Mouse (Mus musculus) limb, embryonic 14.5 days (tissue): ENCODE measurements at regions not wholly inside any gene's neighbourhood (a gene's known extent, or its start where the extent isn't known, plus 50 kb on each side); places are given as distances from the start of the nearest gene placed in this dataset.

ENCODE experiments used
- ATAC-seq: fragments of 200-750 bp; cut with Nextera tagmentation; 2 replicates; pipeline ENCODE4 v1.8.0; 2017; ENCODE audit warnings: low read depth, moderate number of reproducible peaks, moderate TSS enrichment; ENCODE audit not compliant: low FRiP score
- DNase-seq: peaks from one replicate; pipeline ENCODE4 v3.0.0-alpha.2; 2015; ENCODE audit warnings: low spot score
- H3K27ac ChIP-seq: fragments of 300-500 bp; sonication (generic); replicated peaks from 2 replicates; pipeline ENCODE4 v1.5.1; 2014; ENCODE audit warnings: low read depth, mild to moderate bottlenecking, low read length, moderate library complexity, mixed read lengths
- H3K27me3 ChIP-seq: fragments of 300-500 bp; sonication (generic); 2 replicates; pipeline ENCODE4 v1.6.1; 2014; ENCODE audit warnings: low read length, mixed read lengths; ENCODE audit not compliant: control insufficient read depth, insufficient read depth
- H3K36me3 ChIP-seq: fragments of 300-500 bp; sonication (generic); 2 replicates; pipeline ENCODE4 v1.6.1; 2014; ENCODE audit warnings: mild to moderate bottlenecking, low read length, moderate library complexity, mixed read lengths; ENCODE audit not compliant: control insufficient read depth, insufficient read depth
- H3K4me1 ChIP-seq: fragments of 300-500 bp; sonication (generic); 2 replicates; pipeline ENCODE4 v1.6.1; 2014; ENCODE audit warnings: antibody characterized with exemption, low read length, mixed read lengths; ENCODE audit not compliant: control insufficient read depth, insufficient read depth
- H3K4me2 ChIP-seq: fragments of 300-500 bp; sonication (generic); replicated peaks from 2 replicates; pipeline ENCODE4 v1.6.1; 2014; ENCODE audit warnings: low read depth, mild to moderate bottlenecking, low read length, moderate library complexity; ENCODE audit not compliant: severe bottlenecking
- H3K4me3 ChIP-seq: fragments of 300-500 bp; sonication (generic); replicated peaks from 2 replicates; pipeline ENCODE4 v1.5.1; 2014; ENCODE audit warnings: low read length
- H3K9ac ChIP-seq: fragments of 300-500 bp; sonication (generic); 2 replicates; pipeline ENCODE4 v1.6.1; 2014; ENCODE audit warnings: mild to moderate bottlenecking, low read depth, low read length, moderate library complexity; ENCODE audit not compliant: severe bottlenecking
- H3K9me3 ChIP-seq: fragments of 300-500 bp; sonication (generic); 2 replicates; pipeline ENCODE4 v1.6.1; 2016; ENCODE audit warnings: low read length; ENCODE audit not compliant: control insufficient read depth
- POLR2A ChIP-seq: fragments of 200-500 bp; IDR thresholded peaks from 2 replicates; pipeline ENCODE4 v1.8.0; 2012; ENCODE audit warnings: inconsistent platforms, mild to moderate bottlenecking, moderate library complexity, borderline replicate concordance; ENCODE audit not compliant: insufficient read depth, insufficient read length; ENCODE audit errors: extremely low read depth
- WGBS: fragments of 180-500 bp; shearing (Covaris S2); extraction: QIAGEN DNeasy Blood & Tissue Kit; methylation state at CpG from one replicate; pipeline ENCODE4 v1.1.7; 2014; 5-methylcytosine and 5-hydroxymethylcytosine counted together

- no peak overlapping the region for H3K4me3 ChIP-seq
- no peak overlapping the region for H3K27ac ChIP-seq
- 27% methylated on average over 5 of the region's 5 CpGs for WGBS
Measured at GRCm38 (mm10) chr3:53969000-53969641, 105.5 kb upstream of the Ufm1 start.

GRCm38 (mm10) chr3:53965142-53965541 is 101.5 kb upstream of the Ufm1 start:
- peak; percentile 5 for DNase-seq
- no peak overlapping the region for H3K9ac ChIP-seq
- no peak overlapping the region for H3K4me2 ChIP-seq
- no peak for TF ChIP-seq POLR2A
- H3K4me1 ChIP-seq = no peaks in the 10 kb centered on the region
- H3K4me3 ChIP-seq = no peak overlapping the region
- ATAC-seq = no peak
- H3K27me3 ChIP-seq = no peaks in the 10 kb centered on the region
- no peaks in the 10 kb centered on the region for H3K36me3 ChIP-seq
- H3K27ac ChIP-seq = no peak overlapping the region
- 59% methylated on average over 5 of the region's 5 CpGs for WGBS
- no peaks in the 10 kb centered on the region for H3K9me3 ChIP-seq

More at GRCm38 (mm10) chr3:53969000-53969641, 105.5 kb upstream of the Ufm1 start:
- no peak for TF ChIP-seq POLR2A
- Histone ChIP-seq H3K4me1 (no peaks in the 10 kb centered on the region), H3K36me3 (no peaks in the 10 kb centered on the region), H3K9me3 (no peaks in the 10 kb centered on the region), H3K9ac (no peak overlapping the region), H3K4me2 (no peak overlapping the region), H3K27me3 (no peaks in the 10 kb centered on the region)
- ATAC-seq = no peak
- no peak for DNase-seq

GRCm38 (mm10) chr3:53953801-53954200 is 90.2 kb upstream of the Ufm1 start:
- H3K9me3 ChIP-seq = no peaks in the 10 kb centered on the region
- H3K4me1 ChIP-seq = no peaks in the 10 kb centered on the region
- DNase-seq = no peak
- no peak overlapping the region for H3K27ac ChIP-seq
- WGBS = 84% methylated on average over 2 of the region's 2 CpGs
- H3K4me3 ChIP-seq = no peak overlapping the region
- H3K9ac ChIP-seq = no peak overlapping the region
- H3K4me2 ChIP-seq = no peak overlapping the region
- no peak for TF ChIP-seq POLR2A
- ATAC-seq = no peak
- no peaks in the 10 kb centered on the region for H3K36me3 ChIP-seq
- H3K27me3 ChIP-seq = no peaks in the 10 kb centered on the region

- no peaks in the 10 kb centered on the region for H3K36me3 ChIP-seq
- H3K27ac ChIP-seq = no peak overlapping the region
- WGBS = 76% methylated on average over 3 of the region's 3 CpGs
- no peak for TF ChIP-seq POLR2A
- no peaks in the 10 kb centered on the region for H3K4me1 ChIP-seq
- H3K9ac ChIP-seq = no peak overlapping the region
- no peaks in the 10 kb centered on the region for H3K9me3 ChIP-seq
- H3K4me3 ChIP-seq = no peak overlapping the region
- DNase-seq (no peak), ATAC-seq (no peak)
- H3K27me3 ChIP-seq = no peaks in the 10 kb centered on the region
- H3K4me2 ChIP-seq = no peak overlapping the region
Measured at GRCm38 (mm10) chr3:53939684-53940189, 76.1 kb upstream of the Ufm1 start.

GRCm38 (mm10) chr3:53931745-53932144 is 68.1 kb upstream of the Ufm1 start:
- Histone ChIP-seq H3K4me3 (no peak overlapping the region), H3K9ac (no peak overlapping the region), H3K36me3 (no peaks in the 10 kb centered on the region), H3K4me2 (no peak overlapping the region), H3K27me3 (no peaks in the 10 kb centered on the region), H3K9me3 (no peaks in the 10 kb centered on the region), H3K27ac (no peak overlapping the region), H3K4me1 (no peaks in the 10 kb centered on the region)
- WGBS = 82% methylated on average over 6 of the region's 6 CpGs
- ATAC-seq (no peak), DNase-seq (no peak)
- TF ChIP-seq POLR2A = no peak
